Mouse (Mus musculus) brain, embryonic 14.5 days (tissue): Measurements from ENCODE around the gene Tbl3.
"Not testable (repeated sequence)": the region's sequence is repeated elsewhere in the genome, so short reads cannot be mapped to it uniquely, and the experiment has no call there.

Source experiments
- CTCF ChIP-seq: fragments of 200-500 bp; IDR thresholded peaks from 2 replicates; pipeline ENCODE4 v1.5.1; 2012; ENCODE audit warnings: inconsistent platforms, mild to moderate bottlenecking, moderate library complexity, borderline replicate concordance; ENCODE audit not compliant: insufficient read depth, insufficient read length; ENCODE audit errors: extremely low read depth
- POLR2A ChIP-seq: fragments of 200-500 bp; IDR thresholded peaks from 2 replicates; pipeline ENCODE4 v1.6.1; 2012; ENCODE audit warnings: mild to moderate bottlenecking, inconsistent platforms, borderline replicate concordance; ENCODE audit not compliant: poor library complexity, insufficient read depth, insufficient read length, severe bottlenecking; ENCODE audit errors: extremely low read depth

DNA sequence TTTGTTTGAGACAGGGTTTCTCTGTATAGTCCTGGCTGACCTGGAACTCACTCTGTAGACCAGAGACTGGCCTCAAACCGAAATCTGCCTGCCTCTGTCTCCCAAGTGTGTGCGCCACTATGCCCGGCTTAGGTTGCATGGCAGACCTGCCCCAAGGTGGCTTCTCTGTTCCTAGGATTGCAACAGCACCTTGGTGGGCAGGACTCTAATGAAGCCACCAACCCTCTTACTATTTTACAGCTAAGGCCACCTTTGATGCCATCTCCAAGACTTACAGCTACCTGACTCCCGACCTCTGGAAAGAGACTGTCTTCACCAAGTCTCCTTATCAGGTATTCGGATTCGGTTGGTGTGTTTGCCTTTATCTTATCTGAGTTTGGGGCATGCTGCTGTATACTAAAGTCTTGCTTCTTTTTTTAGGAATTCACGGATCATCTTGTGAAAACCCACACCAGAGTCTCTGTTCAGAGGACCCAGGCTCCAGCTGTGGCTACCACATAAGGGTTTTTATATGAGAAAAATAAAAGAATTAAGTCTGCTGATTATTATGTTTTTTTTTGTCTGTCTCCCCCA, 14.0 kb upstream of the Tbl3 start:
- TF ChIP-seq POLR2A, CTCF: not testable (repeated sequence)
